Mouse (Mus musculus) kidney, adult 2 months (tissue): ENCODE measurements around the gene Olfr307.

Experiments
- CTCF ChIP-seq: fragments of 200-500 bp; conservative IDR thresholded peaks from 2 replicates; pipeline ENCODE4 v1.5.1; 2011; ENCODE audit warnings: low read depth, mild to moderate bottlenecking, control low read depth, low read length, moderate library complexity, mixed read lengths; ENCODE audit not compliant: insufficient read depth, insufficient read length
- POLR2A ChIP-seq: fragments of 200-500 bp; IDR thresholded peaks from one replicate; pipeline ENCODE4 v1.6.1; 2011; ENCODE audit warnings: low read depth, low read length, control low read depth

GRCm38 (mm10) chr7:86385769-86386168, 48.4 kb upstream of the Olfr307 start:
- TF ChIP-seq CTCF (no peak), POLR2A (no peak)
